27 mouse cellular contexts compared by ENCODE assay signal in genomic region chr10:125072401-125072800, GRCm38 (mm10).
"Had no signal": no experiment of that assay in that cellular context is flagged by ENCODE, and none has a peak within 500 bp of the region (broad histone marks: within the 10 kb centered on the region; RNA-seq: fewer than 3 reads in every experiment).

No protein-coding gene starts in this region.

- H3K9ac ChIP-seq: embryonic facial prominence, embryonic 12.5 days; embryonic facial prominence, embryonic 13.5 days; embryonic facial prominence, embryonic 15.5 days; forebrain, embryonic 12.5 days; forebrain, embryonic 13.5 days; forebrain, embryonic 15.5 days had no signal

- DNase-seq: cerebellum, adult 9-10 months; cerebellum, adult 9-11 months; cerebellum, postnatal 10 days; cerebellum, postnatal 14 days; cerebellum, postnatal 25 days; cerebellum, postnatal 36 days; embryo, embryonic 11 days; gastrocnemius, adult 2 months; gastrocnemius, postnatal 10 days; gastrocnemius, postnatal 14 days; gastrocnemius, postnatal 25 days; gastrocnemius, postnatal 36 days; heart, adult 11 months; heart, adult 18-20 months; heart, adult 2 months had no signal

- H3K27me3 ChIP-seq: embryonic facial prominence, embryonic 12.5 days; embryonic facial prominence, embryonic 13.5 days; embryonic facial prominence, embryonic 15.5 days; forebrain, embryonic 12.5 days; forebrain, embryonic 13.5 days; forebrain, embryonic 15.5 days had no signal

- ATAC-seq: forebrain, embryonic 13.5 days; forebrain, embryonic 14.5 days; forebrain, embryonic 15.5 days; forebrain, embryonic 16.5 days had no signal

- H3K27ac ChIP-seq: embryonic facial prominence, embryonic 10.5 days; embryonic facial prominence, embryonic 12.5 days; embryonic facial prominence, embryonic 13.5 days; embryonic facial prominence, embryonic 15.5 days; forebrain, embryonic 10.5 days; forebrain, embryonic 12.5 days; forebrain, embryonic 13.5 days; forebrain, embryonic 15.5 days; gastrocnemius, adult 2 months; heart, adult 2 months; heart, embryonic 10.5 days had no signal

- H3K36me3 ChIP-seq: embryonic facial prominence, embryonic 10.5 days; embryonic facial prominence, embryonic 12.5 days; embryonic facial prominence, embryonic 13.5 days; embryonic facial prominence, embryonic 15.5 days; forebrain, embryonic 10.5 days; forebrain, embryonic 12.5 days; forebrain, embryonic 15.5 days; heart, embryonic 10.5 days had no signal

- H3K4me1 ChIP-seq: embryonic facial prominence, embryonic 10.5 days; embryonic facial prominence, embryonic 12.5 days; embryonic facial prominence, embryonic 13.5 days; embryonic facial prominence, embryonic 15.5 days; forebrain, embryonic 10.5 days; forebrain, embryonic 12.5 days; forebrain, embryonic 13.5 days; forebrain, embryonic 15.5 days; heart, embryonic 10.5 days had no signal

- H3K4me2 ChIP-seq: embryonic facial prominence, embryonic 12.5 days; embryonic facial prominence, embryonic 13.5 days; embryonic facial prominence, embryonic 15.5 days; forebrain, embryonic 12.5 days; forebrain, embryonic 13.5 days; forebrain, embryonic 15.5 days had no signal

- H3K4me3 ChIP-seq: embryonic facial prominence, embryonic 10.5 days; embryonic facial prominence, embryonic 12.5 days; embryonic facial prominence, embryonic 13.5 days; embryonic facial prominence, embryonic 15.5 days; erythroblast, embryonic 14.5 days; forebrain, embryonic 10.5 days; forebrain, embryonic 12.5 days; forebrain, embryonic 13.5 days; forebrain, embryonic 15.5 days; gastrocnemius, adult 2 months; heart, adult 2 months; heart, embryonic 10.5 days had no signal

- H3K9me3 ChIP-seq: embryonic facial prominence, embryonic 10.5 days; embryonic facial prominence, embryonic 12.5 days; embryonic facial prominence, embryonic 13.5 days; embryonic facial prominence, embryonic 15.5 days; forebrain, embryonic 10.5 days; forebrain, embryonic 12.5 days; forebrain, embryonic 13.5 days; forebrain, embryonic 15.5 days; heart, embryonic 10.5 days had no signal
